Mouse (Mus musculus): ENCODE data around the gene Alms1.

- TF ChIP-seq POLR2A (IDR thresholded peaks at IDR 0.05; ENCODE audit: insufficient read depth, low read depth, low read length) (peak; percentile 66), CTCF (IDR thresholded peaks at IDR 0.05) (no peak)
Measured at GRCm38 (mm10) chr6:85587396-85588143, at the start of gene Alms1.

Data from heart, adult 2 months (tissue).